Mouse (Mus musculus): ENCODE results near the gene Tirap. TPM values are rescaled to one million over a fixed set of nuclear protein-coding genes. Genes with fewer than 3 reads are reported as not detected.

Tirap gene
- total RNA-seq, 2 experiments from 2014 or later: 4.4 to 4.5 TPM

DNA sequence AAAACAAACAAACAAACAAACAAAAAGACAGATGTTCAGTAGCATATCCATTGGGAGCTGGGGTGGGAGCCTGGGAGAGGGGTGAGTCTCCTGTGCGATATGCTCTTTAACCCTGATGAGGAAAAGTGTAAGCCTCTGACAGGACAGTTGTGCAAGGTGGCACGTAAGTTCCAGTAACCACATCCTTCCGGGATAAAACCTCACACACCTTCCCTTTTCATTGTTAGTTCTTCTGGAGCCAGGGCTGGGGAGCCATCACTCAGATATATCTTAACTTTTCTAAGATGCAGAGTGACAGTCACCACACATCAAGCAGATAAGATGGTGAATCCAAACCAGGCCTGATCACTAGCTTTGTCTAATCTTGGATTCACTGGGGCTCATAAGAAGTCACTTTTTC is 6.0 kb downstream of the Tirap start:
- no peak for ATAC-seq (replicated peaks; ENCODE audit: low FRiP score, poor library complexity, severe bottlenecking)

- no peak for ATAC-seq (replicated peaks; ENCODE audit: low FRiP score, poor library complexity, severe bottlenecking)
These were observed 7.0 kb downstream of the Tirap start for GRCm38 (mm10) chr9:35192983-35193542.

DNA sequence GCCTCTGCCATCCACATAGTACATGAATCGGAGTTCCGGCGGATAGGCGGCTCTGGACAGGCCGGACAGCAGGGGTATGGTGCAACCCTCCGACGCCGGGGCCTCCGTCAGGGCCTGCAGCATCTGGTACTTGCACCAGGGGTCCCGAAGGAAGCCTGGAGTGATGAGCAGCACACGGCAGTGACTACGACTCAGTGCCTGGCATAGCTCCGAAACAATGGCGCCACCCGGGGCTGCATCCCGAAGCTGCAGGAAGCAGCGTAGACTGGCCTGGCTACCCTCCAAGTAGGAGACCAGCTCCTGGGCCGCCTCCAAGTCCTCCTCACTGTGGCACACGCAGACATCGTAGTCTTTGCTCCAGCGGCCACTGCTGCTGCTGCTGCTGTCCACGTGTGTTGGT is 11.4 kb downstream of the Tirap start:
- no peak for ATAC-seq (replicated peaks; ENCODE audit: low FRiP score, poor library complexity, severe bottlenecking)

DNA sequence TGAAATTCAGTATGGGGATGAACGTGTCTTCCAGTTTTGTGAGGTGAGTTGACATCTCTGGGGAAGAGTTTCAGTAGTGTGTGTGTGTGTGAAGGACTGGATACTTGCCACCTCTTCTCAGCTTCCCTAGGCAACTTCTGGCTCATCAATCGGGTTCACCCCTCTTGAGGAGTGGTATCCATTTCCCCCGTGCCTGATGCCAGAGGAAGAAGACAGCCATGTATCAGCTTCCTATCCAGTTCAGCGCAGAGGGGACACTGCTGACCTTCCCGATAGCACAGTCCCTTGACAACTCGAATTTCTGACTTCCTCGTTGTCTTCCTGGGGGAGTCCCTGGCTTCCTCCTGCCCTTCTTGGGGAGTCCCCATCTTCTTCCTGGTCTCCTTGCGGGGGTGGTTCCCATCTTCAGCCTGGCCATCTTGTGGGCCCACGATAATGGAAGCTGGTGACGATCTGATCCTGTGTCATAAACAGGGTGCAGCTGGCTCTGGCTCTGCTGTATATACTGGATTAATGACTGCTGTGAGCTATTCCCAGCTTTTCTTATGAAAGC is 12.7 kb downstream of the Tirap start:
- ATAC-seq (replicated peaks; ENCODE audit: low FRiP score, poor library complexity, severe bottlenecking): no peak

DNA sequence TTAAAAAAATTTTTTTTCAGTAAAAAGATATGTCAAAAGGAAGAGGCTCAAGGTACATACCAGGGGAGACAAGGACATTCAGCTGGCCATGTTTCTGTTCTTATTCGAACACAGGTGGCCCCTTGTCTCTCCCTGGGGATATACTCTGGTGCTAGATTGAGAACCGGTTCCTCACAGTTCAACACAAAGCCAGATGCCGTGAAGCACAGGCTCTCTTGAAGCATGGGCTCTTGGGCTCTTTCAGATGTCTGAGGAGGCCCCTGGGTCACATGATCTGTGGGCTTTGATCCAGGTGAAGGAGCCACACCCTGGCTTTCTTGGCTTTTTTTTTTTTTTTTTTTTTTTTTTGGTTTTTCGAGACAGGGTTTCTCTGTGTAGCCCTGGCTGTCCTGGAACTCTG is 13.7 kb downstream of the Tirap start:
- no peak for ATAC-seq (replicated peaks; ENCODE audit: low FRiP score, poor library complexity, severe bottlenecking)

GRCm38 (mm10) chr9:35183359-35183758 is 16.7 kb downstream of the Tirap start:
- ATAC-seq (replicated peaks; ENCODE audit: low FRiP score, poor library complexity, severe bottlenecking): no peak

GRCm38 (mm10) chr9:35182832-35183231 is 17.3 kb downstream of the Tirap start:
- ATAC-seq (replicated peaks; ENCODE audit: low FRiP score, poor library complexity, severe bottlenecking): no peak

DNA sequence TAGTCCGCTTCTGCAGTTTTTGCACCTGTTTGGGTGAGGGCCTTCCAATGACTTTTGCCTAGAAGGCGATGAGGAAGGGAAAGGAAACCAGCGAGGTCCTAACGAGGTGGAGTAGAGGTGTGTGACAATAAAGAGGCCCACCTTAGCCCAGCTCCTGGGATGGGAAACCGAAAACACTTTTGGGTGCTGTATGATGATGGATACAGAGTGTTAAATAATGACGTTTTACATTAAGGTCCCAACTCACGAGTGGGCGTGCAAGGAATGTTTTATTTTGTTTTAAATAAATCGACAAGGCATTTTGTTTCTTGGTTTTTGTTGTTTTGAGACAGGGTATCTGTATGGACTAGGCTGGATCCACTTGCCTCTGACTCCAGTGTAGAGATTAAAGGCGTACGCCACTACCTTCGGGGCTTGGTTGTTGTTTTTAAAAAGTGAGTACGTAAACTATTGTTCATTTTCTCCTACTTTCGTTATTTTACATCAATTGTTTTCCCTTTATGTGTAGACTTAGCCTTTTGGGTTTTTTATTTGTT is 23.9 kb downstream of the Tirap start:
- ATAC-seq (replicated peaks; ENCODE audit: low FRiP score, poor library complexity, severe bottlenecking): peak; percentile 50

- peak; percentile 99 for ATAC-seq (replicated peaks; ENCODE audit: low FRiP score, poor library complexity, severe bottlenecking)
These were observed 24.6 kb downstream of the Tirap start, which contains the start of gene Dcps for GRCm38 (mm10) chr9:35175251-35176123. Dcps (minus strand) TSS chr9:35176061.

GRCm38 (mm10) chr9:35173331-35173730 is 26.8 kb downstream of the Tirap start:
- no peak for ATAC-seq (replicated peaks; ENCODE audit: low FRiP score, poor library complexity, severe bottlenecking)

DNA sequence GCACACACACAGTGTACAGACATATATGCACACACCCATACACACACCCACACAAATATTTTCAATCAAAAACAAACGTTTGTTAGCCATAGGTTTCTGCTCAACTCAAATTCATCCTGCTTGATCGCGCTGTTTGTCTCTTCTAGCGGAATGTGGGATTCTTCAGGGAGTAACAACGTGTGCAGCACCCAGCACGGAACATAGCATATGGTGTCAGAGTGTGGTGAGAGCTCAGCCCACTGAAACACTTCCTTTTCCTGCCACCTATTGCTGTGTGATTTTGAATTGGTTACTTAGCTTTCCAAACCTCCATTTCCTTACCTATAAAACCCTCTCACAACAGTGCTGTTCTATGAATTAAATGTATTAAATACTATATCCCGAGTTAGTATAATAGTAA is 30.0 kb downstream of the Tirap start:
- ATAC-seq (replicated peaks; ENCODE audit: low FRiP score, poor library complexity, severe bottlenecking): no peak

- ATAC-seq (replicated peaks; ENCODE audit: low FRiP score, poor library complexity, severe bottlenecking): no peak
These were observed 33.1 kb downstream of the Tirap start for GRCm38 (mm10) chr9:35166798-35167635.

DNA sequence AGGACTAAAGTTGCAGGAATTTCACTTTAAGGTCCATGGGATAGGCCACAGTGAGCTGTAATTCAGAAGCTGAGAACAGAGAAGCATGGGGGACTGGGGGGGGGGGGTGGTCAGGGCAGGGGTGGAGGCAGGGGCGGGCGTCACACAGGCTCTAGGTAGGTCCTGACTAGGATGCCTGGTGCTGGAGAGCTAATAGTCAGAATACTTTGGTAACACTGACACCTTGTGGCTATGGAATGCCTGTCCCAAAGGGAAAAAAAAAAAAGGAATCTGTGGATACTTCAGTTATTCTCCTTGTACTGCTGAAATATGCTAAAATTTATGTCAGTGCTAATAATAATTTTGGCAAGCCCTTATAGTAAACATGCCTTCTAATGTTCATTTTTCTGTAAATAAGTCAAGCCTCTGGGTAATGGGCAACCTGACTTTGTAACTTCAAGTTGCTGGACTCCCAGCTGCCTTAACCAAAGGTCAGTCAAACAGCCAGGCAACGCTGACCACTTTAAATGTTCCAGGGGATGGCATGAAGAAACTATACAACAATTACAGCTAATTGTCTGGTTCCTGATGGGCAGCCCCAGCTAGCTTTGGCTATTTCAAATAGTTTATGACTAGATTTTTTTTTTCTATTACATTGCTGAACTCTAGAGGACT is 33.8 kb downstream of the Tirap start:
- ATAC-seq (replicated peaks; ENCODE audit: low FRiP score, poor library complexity, severe bottlenecking): peak; percentile 67

DNA sequence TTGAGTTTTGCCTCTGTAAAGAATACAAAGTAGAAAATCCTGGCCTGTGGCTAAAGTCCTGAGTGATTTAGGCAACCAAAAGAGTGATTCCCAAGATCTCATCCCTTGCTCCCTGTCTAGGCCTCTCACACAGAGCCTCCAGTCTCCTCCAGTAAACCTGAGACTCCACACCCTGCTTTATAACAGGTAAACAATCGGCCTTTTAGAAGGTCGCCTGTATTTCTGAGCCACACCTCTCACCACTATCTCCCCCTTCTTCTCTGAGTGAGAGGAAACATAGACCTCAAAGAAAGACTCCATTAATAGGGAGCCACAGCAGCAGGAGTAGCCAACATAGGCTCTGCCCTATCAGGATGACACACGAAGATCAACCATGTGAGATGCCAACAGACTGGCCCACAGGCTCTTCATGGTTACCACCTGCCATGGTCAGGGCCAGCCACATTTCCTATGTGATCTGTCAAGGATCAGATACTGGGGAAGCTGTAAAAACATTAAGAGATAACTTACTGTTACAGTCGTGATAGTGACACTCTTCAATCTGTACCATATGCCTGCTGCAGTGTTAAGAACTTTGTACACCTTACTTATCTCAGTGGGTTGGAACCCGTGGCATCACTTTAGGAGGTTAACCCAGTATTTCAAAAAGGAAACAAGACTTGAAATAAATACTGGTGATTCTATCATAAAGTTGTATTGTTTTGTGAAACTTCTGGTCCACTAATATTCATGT is 35.8 kb downstream of the Tirap start:
- ATAC-seq (replicated peaks; ENCODE audit: low FRiP score, poor library complexity, severe bottlenecking): no peak

DNA sequence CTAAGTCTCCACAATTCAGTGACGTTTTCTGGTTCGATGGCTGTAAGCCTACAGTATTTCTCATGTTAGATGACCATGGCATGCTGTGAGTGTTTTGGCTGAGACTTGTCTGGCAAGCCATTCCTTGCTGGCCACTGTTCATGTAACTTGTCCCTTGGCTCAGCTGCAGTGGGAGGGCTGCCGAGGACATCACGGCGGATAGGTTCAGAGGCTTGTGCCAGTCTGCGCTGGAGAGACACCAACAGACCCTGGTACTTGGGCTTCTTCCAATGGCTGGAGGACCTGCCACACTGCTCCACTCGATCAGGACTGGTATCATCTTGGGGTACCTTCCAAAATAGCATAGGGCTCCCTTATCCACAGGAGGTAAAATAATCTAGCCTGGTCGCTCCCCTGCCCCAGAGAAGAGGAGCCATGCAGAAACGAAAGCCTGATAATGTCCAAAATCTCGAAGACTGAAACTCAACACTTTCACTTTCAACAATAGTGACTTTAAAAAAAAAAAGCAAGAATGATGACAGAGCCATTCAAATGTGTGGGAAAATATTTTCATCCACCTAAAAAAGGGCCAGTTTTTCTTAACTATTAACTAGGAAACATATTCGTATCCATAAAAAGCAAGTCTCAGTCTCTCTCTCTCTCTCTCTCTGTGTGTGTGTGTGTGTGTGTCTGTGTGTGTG is 36.9 kb downstream of the Tirap start:
- ATAC-seq (replicated peaks; ENCODE audit: low FRiP score, poor library complexity, severe bottlenecking): no peak

DNA sequence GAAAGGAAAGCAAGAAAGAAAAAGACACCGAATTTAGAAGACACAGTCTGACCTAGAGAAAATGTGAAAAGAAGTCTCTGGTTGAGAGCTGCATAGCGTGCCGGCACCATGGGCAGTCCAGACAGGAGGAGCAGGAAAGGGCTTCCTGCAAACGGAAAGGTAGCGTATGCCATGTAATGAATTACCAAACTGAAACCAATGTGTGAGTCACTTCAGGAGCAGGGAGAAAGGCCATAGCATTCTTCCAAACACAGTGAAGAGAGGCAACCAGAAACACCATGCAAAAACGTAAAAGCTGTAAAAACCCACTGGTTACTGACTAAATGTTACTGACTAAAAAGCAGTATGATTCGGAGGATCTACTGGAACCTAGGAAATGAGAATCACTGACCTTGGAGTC is 38.4 kb downstream of the Tirap start:
- ATAC-seq (replicated peaks; ENCODE audit: low FRiP score, poor library complexity, severe bottlenecking): no peak

- no peak for ATAC-seq (replicated peaks; ENCODE audit: low FRiP score, poor library complexity, severe bottlenecking)
These were observed 39.4 kb downstream of the Tirap start for GRCm38 (mm10) chr9:35160662-35161061.

DNA sequence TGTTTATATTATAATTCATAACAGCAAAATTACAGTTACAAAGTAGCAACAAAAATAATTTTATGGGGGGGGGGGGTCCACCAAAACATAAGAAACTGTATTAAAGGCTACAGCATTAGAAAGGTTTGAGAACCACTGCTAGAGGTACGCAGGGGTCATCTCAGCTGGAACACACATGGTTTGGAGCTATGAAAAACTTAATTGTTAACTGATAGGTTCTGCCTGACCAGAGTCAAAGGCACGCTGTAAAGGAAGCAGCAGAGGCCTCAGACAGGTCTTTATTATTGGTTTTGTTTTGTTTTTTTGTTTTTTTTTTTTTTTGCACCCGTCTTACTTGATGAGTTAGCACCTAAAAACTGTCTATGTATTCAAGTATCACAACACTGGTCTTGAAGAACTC is 41.6 kb downstream of the Tirap start:
- ATAC-seq (replicated peaks; ENCODE audit: low FRiP score, poor library complexity, severe bottlenecking): no peak

Data from erythroblast, adult 5-6 weeks (primary cell).